Mouse (Mus musculus): ENCODE measurements around the gene Nbdy. TPM values are rescaled to one million over a fixed set of nuclear protein-coding genes. Genes with fewer than 3 reads are reported as not detected.

Nbdy gene
- total and polyA plus RNA-seq, 3 experiments: not detected

DNA sequence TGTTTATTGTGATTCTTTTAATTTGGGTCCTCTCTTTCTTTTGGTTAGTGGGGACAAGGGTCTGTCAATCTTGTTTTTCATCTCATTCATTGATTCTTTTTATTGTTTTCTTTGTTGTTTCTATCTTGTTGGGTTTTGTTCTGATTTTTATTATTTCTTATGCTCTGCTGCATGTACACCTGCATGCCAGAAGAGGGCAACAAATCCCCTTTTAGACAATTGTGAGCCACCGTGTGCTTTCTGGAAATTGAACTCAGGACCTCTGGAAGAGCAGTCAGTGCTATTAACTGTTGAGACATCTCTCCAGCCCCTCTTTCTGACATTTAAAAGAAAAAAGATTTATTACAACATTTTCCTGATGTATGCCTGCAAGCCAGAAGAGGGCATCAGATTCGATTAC lies 25.8 kb downstream of the Nbdy start:
- TF ChIP-seq SMC3 (IDR thresholded peaks at IDR 0.05; ENCODE audit: low read depth, low read length) (no peak), RAD21 (IDR thresholded peaks at IDR 0.05; ENCODE audit: low read depth, low read length) (peak; percentile 1; the same call in 1 of the 2 replicates), ZNF384 (IDR thresholded peaks at IDR 0.05; ENCODE audit: low read depth, low read length) (no peak)
- dilution Hi-C loops (cut with MboI; ENCODE audit: extremely low pct_ligation_motif_present, extremely low pct_unique_long_range_greater_than_20kb, low sequenced_read_pairs): no loop called here
- Histone ChIP-seq H3K4me2 (ENCODE audit: insufficient read depth, low read depth, poor library complexity, severe bottlenecking) (no peak overlapping the region), H3K27ac (ENCODE audit: insufficient read depth, low read depth) (no peak overlapping the region), H3K9me3 (replicated peaks; ENCODE audit: low read length) (no peaks in the 10 kb centered on the region), H3K36me3 (replicated peaks in 1 of 2; ENCODE audit: control insufficient read depth in 1 of 2, insufficient read depth in 1 of 2, low read length in 1 of 2) (no peaks in the 10 kb centered on the region), H3K4me3 (replicated peaks in 1 of 3; ENCODE audit: low read depth in 2 of 3, low read length in 2 of 3, poor library complexity in 1 of 3) (no peak overlapping the region), H3K27me3 (replicated peaks) (no peaks in the 10 kb centered on the region), H3K9ac (ENCODE audit: insufficient read depth, low read depth) (no peak overlapping the region), H3K4me1 (ENCODE audit: control insufficient read depth in 1 of 2, insufficient read depth in 2 of 2) (no peaks in the 10 kb centered on the region), H3K79me2 (replicated peaks; ENCODE audit: control insufficient read depth, extremely low read depth, insufficient read depth, poor library complexity, severe bottlenecking) (no peaks in the 10 kb centered on the region)
- in situ Hi-C loops (cut with MboI; ENCODE audit: low pct_ligation_motif_present, low pct_unique_long_range_greater_than_20kb, low sequenced_read_pairs): no loop called here
- no peak for DNase-seq (ENCODE audit: extremely low read depth)

Other genes with a start within 250 kb of the Nbdy start
- gene Ubqln2, start 225.4 kb upstream of the Nbdy start, total RNA-seq (2012; rRNA removed): not detected in 2 replicates
- not detected in 2 replicates for gene Ubqln2, start 225.4 kb upstream of the Nbdy start, total RNA-seq (2014; rRNA removed)
- gene Ubqln2, start 225.4 kb upstream of the Nbdy start, polyA plus RNA-seq (2012; ENCODE audit: insufficient read length, low read depth): not detected in 2 replicates
- gene Cypt3, start 165.0 kb upstream of the Nbdy start, total RNA-seq (2012; rRNA removed): not detected in 2 replicates
- gene Cypt3, start 165.0 kb upstream of the Nbdy start, total RNA-seq (2014; rRNA removed): not detected in 2 replicates
- not detected in 2 replicates for gene Cypt3, start 165.0 kb upstream of the Nbdy start, polyA plus RNA-seq (2012; ENCODE audit: insufficient read length, low read depth)
- not detected in 2 replicates for gene Kctd12b, start 27.2 kb upstream of the Nbdy start, total RNA-seq (2012; rRNA removed)
- gene Kctd12b, start 27.2 kb upstream of the Nbdy start, total RNA-seq (2014; rRNA removed): not detected in 2 replicates
- gene Kctd12b, start 27.2 kb upstream of the Nbdy start, polyA plus RNA-seq (2012; ENCODE audit: insufficient read length, low read depth): not detected in 2 replicates
- not detected in 2 replicates for gene Spin2c, start 108.6 kb downstream of the Nbdy start, total RNA-seq (2012; rRNA removed)
- gene Spin2c, start 108.6 kb downstream of the Nbdy start, total RNA-seq (2014; rRNA removed): not detected in 2 replicates
- not detected in 2 replicates for gene Spin2c, start 108.6 kb downstream of the Nbdy start, polyA plus RNA-seq (2012; ENCODE audit: insufficient read length, low read depth)